Mouse (Mus musculus): ENCODE measurements at regions not wholly inside any gene's neighbourhood (a gene's known extent, or its start where the extent isn't known, plus 50 kb on each side); places are given as distances from the start of the nearest gene placed in this dataset.

DNA sequence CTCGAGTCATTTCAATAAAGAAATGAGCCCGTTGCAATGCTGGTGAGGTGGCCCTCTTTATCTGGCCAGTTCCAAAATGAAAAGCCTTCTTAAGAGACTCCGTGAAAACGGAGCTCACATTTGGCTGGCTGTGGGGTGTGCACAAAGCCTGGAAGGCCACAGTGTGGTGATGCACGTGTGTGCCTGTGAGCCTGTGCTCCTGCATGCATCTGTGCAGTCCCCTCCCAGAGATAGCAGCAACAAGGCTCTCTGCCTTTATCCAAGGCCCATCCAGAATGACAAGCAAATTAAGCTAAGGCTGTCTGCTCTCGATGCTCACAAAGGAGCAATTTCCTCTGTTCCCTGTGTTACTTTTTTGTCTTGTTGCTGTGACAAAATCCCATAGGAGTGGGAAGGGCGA, 469.5 kb upstream of the Kif2a start:
- no peak for DNase-seq (ENCODE audit: low spot score)

DNA sequence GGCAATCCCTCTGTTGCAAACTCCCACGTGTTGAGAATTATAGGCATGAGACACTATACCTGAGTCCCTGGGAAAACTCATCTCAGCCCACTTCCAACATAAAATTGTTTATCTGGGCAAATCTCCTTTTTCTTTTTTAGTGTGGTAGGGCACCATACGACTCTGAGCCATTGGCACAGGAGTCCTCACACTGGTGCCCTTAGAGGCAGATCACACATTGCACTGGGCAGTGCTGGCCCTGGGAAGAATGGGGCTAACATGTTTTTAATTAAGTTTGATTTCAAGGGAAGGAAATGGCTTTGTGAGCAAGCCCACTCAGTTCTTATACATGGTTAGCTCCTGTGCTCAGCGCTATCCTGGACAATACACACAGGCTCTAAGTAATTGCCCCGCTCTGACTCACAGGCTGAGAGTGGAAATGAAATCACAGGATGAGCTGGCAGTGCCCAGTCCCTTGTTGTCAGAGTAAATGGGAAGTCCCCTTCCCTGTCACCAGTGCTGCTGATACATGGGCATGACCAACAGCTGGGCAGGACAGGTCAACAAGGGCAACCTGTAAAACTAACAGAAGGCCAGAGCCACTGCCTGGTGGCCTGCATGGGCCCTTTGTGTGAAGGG, 463.6 kb upstream of the Kif2a start:
- no peak for DNase-seq (ENCODE audit: low spot score)

DNA sequence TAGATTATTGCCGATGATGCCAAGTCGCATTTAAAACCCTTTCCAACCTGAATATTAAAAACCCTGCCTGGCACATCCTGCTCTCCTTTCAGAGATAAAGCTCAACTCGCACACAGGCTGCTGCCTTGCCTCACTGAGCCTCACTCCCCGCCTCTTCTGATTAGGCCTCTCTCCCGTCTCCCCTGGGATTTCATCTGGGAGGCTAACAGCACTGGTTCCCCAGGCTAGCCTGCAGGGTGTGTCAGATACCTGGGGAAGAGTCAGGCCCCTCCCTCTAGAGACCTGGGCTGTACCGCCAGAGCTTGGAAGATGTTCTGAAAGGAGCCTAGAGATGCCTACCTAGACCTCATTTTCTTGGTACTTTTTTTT, 462.7 kb upstream of the Kif2a start:
- no peak for DNase-seq (ENCODE audit: low spot score)

DNA sequence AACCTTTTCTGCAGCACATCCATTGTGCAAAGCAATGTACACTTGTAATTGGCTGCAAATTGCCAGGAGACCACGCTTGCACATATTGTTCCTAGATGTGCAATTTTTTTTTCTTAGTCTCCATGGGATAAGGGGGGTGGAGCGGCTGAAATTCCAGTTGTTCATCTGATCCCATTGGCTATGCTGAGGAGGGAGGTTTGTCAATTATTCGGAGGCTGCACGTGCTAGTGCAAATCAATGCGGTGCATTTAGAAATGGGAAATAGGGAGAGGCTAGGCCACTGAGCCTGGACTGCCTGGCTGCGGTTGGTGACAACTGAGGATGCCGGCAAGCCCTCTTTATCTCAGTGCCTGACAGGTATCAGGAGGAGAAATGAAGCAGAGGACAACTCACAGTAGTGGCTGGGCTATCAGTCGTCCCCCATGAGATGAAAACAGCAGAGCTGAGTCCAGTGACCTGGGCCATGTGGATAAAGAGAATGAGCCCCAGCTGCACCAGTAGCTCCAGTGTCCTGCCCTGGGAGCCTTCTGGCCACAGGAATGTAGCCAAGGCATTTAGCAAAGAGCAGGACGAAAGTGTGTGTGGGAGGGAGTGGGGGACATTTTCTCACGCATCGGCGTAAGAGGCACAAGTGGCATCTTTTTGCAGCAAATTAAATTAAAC, 462.2 kb upstream of the Kif2a start:
- no peak for DNase-seq (ENCODE audit: low spot score)

DNA sequence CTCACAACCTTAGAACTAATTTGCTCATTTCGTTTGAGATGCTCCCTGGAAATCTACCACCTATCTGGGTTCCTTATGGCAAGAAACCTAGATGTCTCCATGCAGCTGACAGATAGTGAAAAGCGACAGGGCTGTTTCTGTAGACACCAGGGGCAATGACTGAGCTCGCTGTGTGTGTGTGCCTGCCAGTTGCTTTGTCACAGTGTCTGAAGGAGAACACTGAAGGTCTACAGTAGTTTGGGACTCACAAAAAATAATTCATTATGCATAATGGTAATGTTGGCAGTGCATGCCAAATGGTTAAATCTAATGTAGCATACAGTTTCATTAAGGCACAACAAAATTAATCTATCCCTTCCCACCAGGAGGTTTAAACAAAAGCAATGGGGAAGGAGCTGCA, 453.2 kb upstream of the Kif2a start:
- DNase-seq (ENCODE audit: low spot score): no peak

DNA sequence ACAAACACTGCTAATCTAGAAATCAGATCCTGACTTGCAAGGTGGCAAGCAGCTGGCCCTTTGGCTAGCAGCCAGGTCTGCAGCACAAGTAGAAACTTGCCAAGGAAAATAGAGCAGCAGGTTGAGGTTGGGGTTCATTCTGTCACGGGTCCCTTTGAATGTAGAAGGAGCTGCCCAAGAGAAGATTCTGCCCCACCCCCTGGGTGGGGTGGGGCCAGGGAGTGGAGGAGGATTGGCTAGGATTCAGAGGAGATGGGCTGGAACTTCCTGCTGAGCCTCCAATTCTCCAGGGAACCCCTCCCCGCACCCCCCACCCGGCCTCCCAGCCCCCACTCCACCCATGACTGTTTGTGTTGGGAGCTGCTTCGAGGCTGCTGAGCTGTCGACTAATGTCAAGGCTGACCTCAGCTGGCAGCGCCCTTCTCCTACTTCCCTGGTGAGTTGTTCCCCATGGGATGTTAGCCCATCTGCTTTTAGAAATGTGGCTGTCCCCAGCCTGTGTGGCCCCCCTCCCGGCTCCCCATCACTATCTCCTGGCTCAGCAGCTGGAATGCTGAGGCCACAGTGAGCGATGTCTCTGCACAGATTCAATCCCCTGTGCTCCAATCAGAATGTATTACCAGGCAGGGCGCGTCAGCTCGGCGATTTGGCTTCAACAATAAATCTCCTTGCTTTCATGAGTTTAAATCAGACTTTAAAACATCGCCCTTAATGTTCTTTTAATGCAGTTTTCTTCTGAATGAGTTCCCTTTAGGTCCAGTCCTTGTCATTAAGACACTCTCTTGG, 447.8 kb upstream of the Kif2a start:
- no peak for DNase-seq (ENCODE audit: low spot score)

DNA sequence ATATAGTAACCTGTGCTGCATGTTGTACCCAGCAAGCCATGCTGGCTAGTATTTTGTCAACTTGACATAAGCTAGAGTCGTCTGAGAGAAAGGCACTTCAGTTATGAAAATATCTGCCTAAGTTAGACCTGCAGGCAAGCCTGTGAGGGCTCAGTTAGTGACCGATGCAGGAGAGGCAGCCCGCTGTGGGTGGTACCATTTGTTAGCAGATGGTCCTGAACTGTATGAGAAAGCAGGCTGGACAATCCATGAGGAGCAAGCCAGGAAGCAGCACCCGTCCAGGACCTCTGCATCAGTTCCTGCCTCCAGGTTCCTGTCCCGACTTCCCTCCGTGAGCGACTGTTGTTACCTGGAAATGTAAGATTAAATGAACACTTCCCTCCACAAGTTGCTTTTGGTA, 440.9 kb upstream of the Kif2a start:
- no peak for DNase-seq (ENCODE audit: low spot score)

DNA sequence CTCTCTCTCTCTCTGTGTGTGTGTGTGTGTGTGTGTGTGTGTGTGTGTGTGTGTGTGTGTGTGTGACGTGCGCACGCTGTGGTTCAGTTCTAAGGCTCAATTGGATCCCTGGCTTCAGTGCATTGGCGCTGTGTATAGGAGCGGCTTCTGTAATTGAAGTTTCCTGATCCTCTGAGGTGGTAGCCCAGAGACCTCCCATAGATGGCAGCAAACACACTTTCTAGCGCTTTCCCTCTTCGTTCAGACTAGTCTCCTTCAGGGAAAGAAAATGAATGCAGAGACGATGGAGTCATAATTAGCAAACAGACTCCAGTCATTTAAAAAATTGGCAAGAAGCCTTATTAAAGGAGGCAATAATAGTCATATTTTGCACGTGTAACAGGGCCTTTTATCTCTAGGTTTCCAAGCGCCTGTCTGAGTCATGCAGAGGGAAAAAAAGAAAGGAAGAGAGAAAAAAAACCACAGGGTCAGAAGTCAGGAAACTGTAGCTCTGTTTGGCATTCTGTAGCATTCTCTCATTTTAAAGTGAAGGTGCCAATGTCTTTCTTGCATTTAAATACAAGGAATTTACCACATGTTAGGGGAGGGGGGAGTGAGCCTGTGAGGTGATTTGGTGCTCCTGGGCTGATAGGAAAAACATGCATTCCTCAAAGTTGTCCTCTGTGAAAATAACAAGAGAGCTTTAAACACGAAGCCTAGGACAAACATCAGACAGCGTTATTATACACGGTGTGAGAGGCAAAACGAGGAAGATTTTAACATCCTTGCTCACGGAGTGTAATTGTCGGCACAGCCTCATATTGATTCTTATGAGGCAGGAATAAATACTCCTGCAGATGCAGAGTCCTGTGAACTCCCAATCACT, 439.4 kb upstream of the Kif2a start:
- DNase-seq (ENCODE audit: low spot score): no peak

DNA sequence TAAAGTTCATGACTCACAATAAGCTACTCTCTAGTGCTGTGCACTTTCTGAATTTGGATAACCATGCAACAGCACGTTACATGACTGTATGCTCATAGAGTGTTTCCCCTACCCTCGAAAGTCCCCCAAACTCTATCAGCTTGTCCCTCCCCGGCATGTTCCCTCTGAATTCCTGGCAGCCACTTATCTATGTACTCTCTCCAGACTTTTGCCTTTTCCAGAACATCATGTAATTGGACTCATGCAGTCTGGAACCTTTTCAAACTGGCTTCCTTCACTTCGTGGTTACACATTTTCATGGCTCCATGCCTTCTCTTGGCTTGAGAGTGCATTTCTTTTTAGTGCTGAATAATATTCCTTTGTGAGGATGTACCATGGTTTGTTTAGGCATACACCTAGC, 436.8 kb upstream of the Kif2a start:
- no peak for DNase-seq (ENCODE audit: low spot score)

DNA sequence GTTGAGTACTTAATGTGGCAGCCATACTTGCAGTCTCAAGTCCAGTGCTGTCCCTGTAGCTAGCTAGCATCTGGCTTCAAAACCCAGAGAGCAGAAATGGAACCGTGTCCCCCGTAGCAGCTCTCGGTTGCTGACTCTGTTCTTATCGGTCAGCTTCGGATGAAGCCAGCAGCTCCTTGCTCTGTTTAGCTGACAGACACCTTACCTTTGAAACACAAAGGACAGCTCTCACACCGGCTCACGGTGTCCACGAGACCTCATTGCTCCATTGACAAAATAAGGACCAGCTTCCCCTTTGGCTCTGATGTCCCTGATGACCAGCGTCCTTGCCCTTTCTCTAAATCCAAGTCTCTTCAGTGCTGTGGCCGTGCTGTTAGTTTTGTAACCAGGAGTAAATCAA, 435.3 kb upstream of the Kif2a start:
- no peak for DNase-seq (ENCODE audit: low spot score)

DNA sequence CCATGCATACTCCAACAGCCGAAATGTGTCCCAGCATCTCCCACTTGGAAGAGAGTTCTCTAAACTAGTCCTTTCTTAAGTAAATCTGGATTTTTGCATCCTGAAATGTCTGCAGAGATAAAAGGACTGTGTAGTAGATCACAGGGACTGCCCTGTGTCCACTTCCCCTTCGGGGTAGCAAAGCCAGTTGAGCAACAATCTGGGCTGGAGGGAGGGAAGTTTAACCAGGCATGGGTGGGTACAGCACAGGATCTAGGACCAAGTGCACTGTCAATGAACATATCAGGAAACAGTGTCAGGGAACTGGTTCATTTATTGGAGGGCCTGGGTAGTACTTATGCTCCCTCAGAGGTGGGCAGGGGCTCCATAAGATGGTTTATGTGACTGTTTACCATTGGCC, 434.5 kb upstream of the Kif2a start:
- no peak for DNase-seq (ENCODE audit: low spot score)

DNA sequence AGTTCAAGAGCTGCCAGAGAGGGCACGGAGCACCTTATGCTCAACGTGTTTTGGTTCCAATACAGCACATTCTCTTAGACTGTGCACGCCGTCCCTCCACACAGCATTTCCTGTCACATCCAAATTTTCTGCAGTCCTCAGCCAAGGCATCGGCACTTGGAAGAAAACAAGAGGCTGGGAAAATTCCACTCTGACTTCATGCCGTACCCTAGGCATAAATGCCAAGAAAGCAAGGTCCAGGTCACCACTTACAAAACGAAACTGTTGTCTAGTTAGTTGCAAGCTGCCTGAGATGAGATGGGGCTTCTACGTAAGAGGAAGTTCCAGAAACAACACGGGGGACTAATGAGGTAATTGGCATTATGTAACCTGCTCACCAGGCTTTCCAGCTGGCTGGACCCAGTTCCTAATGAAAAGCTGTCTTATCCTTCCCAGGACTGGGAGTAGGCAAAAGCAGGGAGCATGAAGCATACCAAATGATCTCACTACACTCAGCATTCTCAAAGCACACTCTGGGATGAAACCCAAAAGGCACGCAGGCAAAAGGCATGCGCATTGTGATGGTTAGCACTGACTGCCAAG, 427.8 kb upstream of the Kif2a start:
- DNase-seq (ENCODE audit: low spot score): no peak

DNA sequence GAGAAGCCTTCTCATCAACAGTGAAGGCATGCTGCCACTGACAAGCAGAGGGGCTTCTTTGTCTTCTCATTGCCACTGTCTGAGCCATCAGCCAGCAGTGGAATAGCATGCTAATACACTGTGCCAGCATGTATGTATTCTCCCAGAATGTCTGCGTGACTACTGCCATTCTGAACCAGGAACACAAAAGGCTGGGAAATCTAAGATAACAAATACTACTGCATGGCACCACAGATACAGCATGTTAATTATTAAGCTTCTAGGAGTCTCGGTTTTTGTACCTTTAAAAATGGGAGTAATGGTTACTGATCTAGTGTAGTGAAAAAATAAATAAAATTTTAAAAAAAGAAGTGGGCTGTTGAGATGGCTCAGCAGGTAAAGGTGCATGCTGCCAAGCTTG, 425.9 kb upstream of the Kif2a start:
- DNase-seq (ENCODE audit: low spot score): no peak

DNA sequence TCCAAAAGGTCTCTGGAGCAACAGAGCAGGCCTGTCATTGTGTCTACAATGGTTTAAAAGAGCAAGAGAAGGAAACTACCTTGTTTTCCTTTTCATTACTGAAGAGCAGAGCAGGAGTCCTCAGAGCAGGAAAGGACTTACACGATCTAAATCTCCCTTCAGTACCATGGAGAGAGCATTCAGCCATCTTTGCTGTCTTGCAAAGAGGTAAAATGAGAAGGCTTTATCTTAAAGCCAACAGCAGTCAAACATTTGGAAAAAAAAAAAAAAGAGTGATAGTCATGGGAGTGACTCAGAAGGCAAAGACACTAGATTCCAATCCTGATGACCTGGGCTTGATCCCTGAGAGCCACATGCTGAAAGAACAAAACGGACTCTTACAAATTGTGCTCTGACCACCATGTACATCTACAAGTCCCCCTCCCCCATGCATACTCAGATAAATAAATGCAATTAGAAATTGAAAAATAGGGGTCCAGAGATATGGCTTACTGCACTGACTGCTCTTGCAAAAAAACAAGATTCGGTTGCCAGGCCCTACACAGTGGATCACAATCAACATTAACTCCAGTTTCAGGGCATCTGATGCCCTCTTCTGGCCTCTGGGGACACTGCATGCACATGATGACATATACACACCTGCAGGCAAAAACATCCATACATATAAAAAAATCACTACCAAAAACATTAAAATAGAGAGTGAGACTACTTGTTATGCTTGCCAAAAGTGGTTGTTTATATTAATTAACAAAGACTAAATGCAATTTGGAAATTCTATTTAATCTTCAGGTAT, 397.6 kb upstream of the Kif2a start:
- DNase-seq (ENCODE audit: low spot score): no peak

DNA sequence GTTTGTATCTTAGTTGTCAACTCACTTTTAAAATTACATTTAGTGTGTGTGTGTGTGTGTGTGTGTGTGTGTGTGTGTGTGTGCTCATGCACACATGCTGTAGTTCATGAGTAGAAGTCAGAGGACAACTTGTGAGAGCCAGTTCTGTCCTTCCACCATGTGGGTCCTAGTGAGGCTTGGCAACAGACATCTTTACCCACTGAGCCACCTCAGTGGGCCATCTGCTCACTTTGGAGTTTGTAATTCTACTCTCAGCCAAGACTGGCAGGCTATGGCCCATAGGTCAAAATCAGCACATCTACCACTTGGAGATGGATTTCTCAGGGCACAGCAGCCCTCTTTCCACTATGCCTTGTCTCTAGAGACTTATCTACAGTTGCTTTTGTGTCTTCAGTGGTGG, 388.3 kb upstream of the Kif2a start:
- no peak for DNase-seq (ENCODE audit: low spot score)

DNA sequence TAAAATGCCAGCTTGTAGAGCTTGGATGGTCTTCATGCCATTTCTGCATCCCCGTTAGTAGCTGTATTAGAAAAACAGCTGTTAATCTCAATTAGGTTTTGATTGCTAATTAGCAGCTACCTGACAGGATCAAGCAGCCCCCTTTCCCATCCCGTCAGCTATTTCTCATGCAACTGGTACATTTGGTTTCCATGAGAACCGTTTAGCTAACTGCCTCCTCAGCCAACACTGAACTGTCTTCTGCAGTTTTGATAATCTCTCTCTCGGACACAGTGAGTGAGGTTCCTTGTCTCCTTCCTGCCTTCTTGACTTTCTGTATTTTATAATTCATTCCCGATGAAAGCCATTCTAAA, 385.7 kb upstream of the Kif2a start:
- no peak for DNase-seq (ENCODE audit: low spot score)

DNA sequence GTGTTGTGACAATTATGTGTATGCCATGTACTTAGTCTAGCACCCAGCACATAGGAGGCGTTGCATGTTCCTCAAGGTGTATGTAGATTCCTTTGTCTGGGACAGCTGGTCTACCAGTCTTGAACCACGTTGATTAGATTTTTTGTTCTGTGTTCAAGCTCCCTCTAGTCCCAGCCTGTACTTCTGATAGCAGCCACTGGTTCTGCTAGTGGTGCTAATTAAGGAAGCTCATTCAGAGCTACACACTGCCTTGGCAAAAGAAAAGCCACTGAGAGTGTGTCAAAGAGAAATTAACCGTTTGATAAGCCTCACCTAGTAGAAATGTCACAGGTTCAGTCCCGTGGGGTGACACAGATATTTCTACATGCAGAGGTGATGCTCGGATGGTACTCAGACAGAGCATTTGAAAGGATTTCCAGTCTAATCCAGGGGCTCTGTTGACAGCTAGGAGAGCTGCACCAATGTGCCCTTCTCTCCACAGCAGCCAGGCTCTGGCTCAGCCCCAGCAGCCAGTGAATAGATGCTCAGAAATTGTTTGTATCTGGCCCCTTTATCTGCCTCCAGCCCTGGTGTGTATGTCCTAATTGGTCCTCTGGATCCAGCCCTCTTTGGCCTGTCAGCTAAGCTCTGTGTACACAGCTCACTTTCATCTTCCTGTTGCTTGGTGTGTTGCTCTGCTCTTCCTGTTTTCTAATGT, 385.2 kb upstream of the Kif2a start:
- no peak for DNase-seq (ENCODE audit: low spot score)

DNA sequence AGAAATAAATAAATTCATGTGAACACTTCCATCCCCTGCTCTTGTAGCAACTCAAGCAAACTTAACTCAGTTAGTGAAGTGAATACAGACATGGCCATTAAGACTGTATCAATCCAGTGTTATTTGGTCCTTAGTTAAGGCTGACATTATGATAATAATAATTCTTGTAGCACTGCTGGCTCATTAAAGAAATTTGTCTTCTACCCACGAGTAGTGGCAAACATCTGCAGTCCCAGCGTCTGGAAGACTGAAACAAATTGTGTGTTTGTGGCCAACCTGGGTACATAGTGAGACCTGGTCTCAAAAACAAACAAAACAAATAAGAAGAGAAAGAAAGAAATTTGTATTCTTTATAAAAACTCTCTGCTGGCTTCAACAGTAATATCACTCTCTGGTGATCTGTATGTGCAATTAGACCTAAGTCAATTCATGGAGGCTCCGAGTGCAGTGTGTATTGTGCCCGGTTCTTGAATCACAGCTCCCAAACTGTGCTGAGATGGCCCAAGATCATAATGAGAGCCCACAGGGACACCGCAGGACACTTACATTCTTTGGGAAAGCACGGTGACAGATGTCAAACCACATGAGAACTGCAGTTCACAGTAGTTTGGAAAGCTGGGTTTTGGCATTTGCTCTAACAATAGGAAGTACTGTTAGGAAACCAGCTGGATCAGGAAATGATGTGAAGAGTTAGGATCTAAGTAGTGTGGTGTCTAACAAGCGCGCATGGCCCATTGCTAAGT, 376.9 kb upstream of the Kif2a start:
- DNase-seq (ENCODE audit: low spot score): no peak

DNA sequence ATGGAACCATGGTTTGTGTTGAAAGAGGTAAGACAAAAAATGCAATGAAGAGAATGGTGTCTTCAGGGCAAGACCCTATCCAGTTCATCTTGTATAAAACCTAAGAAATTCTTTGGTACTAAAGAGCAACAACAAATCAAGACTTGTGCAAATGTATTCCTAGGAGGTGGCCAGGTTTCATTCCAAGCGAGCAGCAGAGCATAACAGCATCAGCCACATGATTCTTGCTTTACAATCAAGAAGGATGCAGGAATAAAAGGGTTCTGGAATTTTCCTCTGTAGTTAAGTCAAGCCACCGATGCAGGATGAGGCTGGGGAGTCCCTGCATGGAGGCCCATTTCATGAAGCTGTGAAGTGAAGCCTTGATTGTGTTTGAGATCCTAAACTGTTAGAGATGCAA, 374.1 kb upstream of the Kif2a start:
- DNase-seq (ENCODE audit: low spot score): no peak

DNA sequence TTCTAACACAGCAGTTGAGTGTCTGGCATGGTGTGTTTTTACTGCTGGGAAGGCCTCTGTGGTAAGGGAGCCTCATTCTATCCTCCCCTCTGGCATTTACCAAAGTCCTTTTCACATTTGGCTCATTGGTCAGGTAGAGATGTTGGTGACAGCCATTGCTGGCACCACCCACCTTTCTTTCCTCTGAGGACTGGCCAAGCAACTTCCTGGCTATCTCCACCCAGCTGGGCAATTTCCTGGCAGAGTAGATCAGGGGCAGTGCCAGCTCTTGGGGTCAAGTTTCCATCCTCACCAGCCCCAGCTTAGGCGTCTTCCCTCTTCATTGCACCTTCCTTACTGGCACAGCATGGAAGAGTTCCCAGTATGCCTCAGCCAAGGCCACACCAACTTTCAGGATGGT, 372.5 kb upstream of the Kif2a start:
- no peak for DNase-seq (ENCODE audit: low spot score)

Measured in urinary bladder, postnatal 10 days (tissue).